Mouse (Mus musculus): ENCODE data around the gene Dnase2b. TPM values are rescaled to one million over a fixed set of nuclear protein-coding genes. Genes with fewer than 3 reads are reported as not detected.
A peak's percentile ranks its signal among the peaks of the same experiment; 100 is the strongest.

The Dnase2b gene
- polyA plus RNA-seq, 2 experiments = 0.52 to 1.4 TPM

DNA sequence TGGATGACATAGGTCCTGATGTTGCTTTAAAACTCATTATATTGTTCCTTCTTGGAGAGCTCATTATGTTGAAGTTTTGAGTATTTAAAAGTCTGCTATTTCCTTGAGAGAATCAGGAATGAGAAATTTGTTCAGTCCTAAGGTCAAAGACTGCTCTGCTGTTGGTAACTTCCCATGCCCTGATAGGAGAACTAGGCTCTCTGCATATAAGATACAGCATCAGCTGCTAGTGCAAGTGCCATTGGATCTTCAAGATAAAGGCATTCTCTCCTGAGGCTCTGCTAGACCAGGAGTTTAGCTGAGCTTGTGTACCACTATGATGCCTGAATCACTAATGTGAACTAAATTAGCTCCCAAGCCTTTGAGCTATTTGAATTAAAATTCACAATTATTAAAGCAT lies 2.5 kb upstream of the Dnase2b start:
- Histone ChIP-seq H3K27ac (no peak overlapping the region), H3K36me3 (replicated peaks; ENCODE audit: control insufficient read depth, insufficient read depth, low read depth) (no peaks in the 10 kb centered on the region), H3K27me3 (ENCODE audit: control insufficient read depth, insufficient read depth, low read length) (no peaks in the 10 kb centered on the region; the same call in 1 of the 2 replicates), H3K4me1 (replicated peaks; ENCODE audit: control insufficient read depth in 2 of 2, insufficient read depth in 2 of 2, low read length in 1 of 2) (peaks cover 4 to 8% of the 10 kb centered on the region in 2 experiments), H3K9ac (replicated peaks) (no peak overlapping the region), H3K4me2 (ENCODE audit: low read depth) (no peak overlapping the region), H3K9me3 (ENCODE audit: control insufficient read depth, low read length) (no peaks in the 10 kb centered on the region), H3K4me3 (ENCODE audit: insufficient read depth in 1 of 2, low read depth in 2 of 2, low read length in 2 of 2) (no peak overlapping the region)
- DNase-seq (ENCODE audit: low read depth in 3 of 3, low spot score in 3 of 3) (no peak), ATAC-seq (ENCODE audit: insufficient read depth) (peak; percentile 40; the same call in 1 of the 2 replicates)
- TF ChIP-seq CTCF (IDR thresholded peaks at IDR 0.05; ENCODE audit: low read depth) (no peak), EP300 (IDR thresholded peaks at IDR 0.05; ENCODE audit: low read depth) (no peak)

DNA sequence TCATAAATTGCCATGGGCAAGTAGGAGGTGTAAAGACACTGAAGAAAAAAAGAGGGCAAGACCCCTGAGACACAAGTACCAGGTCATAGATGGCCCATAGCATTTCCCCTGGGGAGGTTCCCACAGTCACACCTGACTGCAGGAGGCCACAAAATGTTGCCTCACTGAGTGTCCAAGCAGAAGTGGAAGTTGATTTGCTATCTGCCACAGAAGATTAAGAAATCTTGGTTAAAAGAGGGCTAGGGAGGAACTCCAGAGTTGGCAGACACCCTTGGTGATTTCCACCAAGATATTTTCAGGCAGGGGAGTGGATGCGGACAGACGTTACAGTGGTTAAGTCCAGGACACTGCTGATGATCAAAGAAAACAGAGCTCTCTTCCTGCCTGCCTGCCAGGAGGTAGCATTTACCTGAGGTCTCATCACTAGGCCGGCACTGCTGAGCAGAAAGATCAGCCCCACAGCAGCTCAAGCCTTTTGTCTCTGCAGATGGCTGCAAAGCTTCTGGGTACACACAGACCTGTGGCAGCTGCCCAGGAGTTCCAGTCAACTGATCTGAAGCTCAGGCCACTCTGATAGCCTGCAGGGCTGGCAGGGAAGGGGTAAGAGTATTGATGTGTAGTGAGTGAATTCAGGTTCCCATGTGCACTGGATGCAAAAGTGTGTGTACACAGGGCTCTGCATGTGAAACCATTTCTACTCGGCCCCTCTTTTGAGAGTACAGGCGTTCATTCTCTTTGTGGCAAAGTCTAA lies 1.3 kb upstream of the Dnase2b start:
- Histone ChIP-seq H3K36me3 (replicated peaks; ENCODE audit: control insufficient read depth, insufficient read depth, low read depth) (no peaks in the 10 kb centered on the region), H3K4me3 (ENCODE audit: insufficient read depth in 1 of 2, low read depth in 2 of 2, low read length in 2 of 2) (no peak overlapping the region), H3K4me1 (replicated peaks; ENCODE audit: control insufficient read depth in 2 of 2, insufficient read depth in 2 of 2, low read length in 1 of 2) (peaks cover 4 to 8% of the 10 kb centered on the region in 2 experiments), H3K4me2 (ENCODE audit: low read depth) (no peak overlapping the region), H3K9ac (replicated peaks) (no peak overlapping the region), H3K9me3 (ENCODE audit: control insufficient read depth, low read length) (no peaks in the 10 kb centered on the region), H3K27ac (no peak overlapping the region), H3K27me3 (ENCODE audit: control insufficient read depth, insufficient read depth, low read length) (no peaks in the 10 kb centered on the region; the same call in 1 of the 2 replicates)
- ATAC-seq (ENCODE audit: insufficient read depth) = no peak
- no peak for DNase-seq (ENCODE audit: low read depth in 3 of 3, low spot score in 3 of 3)
- TF ChIP-seq EP300 (IDR thresholded peaks at IDR 0.05; ENCODE audit: low read depth) = no peak
- TF ChIP-seq CTCF (IDR thresholded peaks at IDR 0.05; ENCODE audit: low read depth) = no peak
- 56% methylated on average over 5 of the region's 5 CpGs for WGBS (ENCODE audit: insufficient replicate concordance)

DNA sequence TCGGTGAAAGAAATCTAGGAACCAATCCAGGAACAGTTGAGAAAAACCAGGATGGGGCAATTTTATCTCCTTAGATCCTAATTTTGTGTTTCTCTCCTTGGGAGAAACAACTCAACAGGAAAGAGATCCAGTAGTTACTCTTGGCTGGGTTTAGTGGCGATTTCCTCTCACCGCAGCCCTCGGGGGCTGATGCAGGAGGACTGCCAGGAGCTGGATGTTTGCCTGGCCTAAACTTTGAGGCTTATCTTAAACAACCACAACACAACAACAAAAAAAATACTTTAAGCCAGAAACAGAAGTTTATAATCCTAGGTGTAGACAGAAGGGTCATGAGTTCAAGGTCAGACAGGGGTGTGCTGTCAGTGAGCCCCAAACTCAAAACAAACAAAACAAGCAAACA lies 3.6 kb downstream of the Dnase2b start:
- TF ChIP-seq EP300 (IDR thresholded peaks at IDR 0.05; ENCODE audit: low read depth) (no peak), CTCF (IDR thresholded peaks at IDR 0.05; ENCODE audit: low read depth) (no peak)
- Histone ChIP-seq H3K27me3 (ENCODE audit: control insufficient read depth, insufficient read depth, low read length) (no peaks in the 10 kb centered on the region), H3K4me3 (ENCODE audit: insufficient read depth in 1 of 2, low read depth in 2 of 2, low read length in 2 of 2) (no peak overlapping the region), H3K27ac (no peak overlapping the region), H3K4me2 (ENCODE audit: low read depth) (no peak overlapping the region), H3K36me3 (replicated peaks; ENCODE audit: control insufficient read depth, insufficient read depth, low read depth) (no peaks in the 10 kb centered on the region), H3K4me1 (replicated peaks; ENCODE audit: control insufficient read depth in 2 of 2, insufficient read depth in 2 of 2, low read length in 1 of 2) (no peaks in the 10 kb centered on the region; a peak in 1 of 4 replicates), H3K9ac (replicated peaks) (no peak overlapping the region), H3K9me3 (ENCODE audit: control insufficient read depth, low read length) (no peaks in the 10 kb centered on the region)
- DNase-seq (ENCODE audit: low read depth in 3 of 3, low spot score in 3 of 3) (no peak), ATAC-seq (ENCODE audit: insufficient read depth) (no peak)
- 54% methylated on average over 4 of the region's 4 CpGs for WGBS (ENCODE audit: insufficient replicate concordance)

DNA sequence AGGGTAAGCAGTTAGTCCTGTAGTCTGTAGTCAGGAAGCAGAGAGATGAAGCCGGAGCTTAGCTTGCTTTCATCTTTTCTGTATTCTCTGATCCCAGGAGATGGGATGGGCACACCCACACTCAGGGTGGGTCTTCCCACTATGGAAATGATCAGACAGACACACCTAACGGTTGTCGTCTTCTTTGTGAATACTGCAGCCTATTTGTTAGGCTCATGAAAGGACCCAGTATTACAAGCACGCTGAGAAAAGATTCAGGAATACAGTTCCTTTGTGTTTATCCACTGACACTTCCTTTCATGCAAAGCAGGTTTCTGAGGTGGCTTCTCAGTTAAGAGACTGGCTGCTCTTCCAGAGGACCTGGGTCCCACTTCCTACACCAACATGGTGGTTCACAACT lies 4.1 kb downstream of the Dnase2b start:
- DNase-seq (ENCODE audit: low read depth in 3 of 3, low spot score in 3 of 3) = no peak
- H3K9me3 ChIP-seq (ENCODE audit: control insufficient read depth, low read length) = no peaks in the 10 kb centered on the region
- no peak overlapping the region for H3K4me2 ChIP-seq (ENCODE audit: low read depth)
- H3K36me3 ChIP-seq (replicated peaks; ENCODE audit: control insufficient read depth, insufficient read depth, low read depth) = no peaks in the 10 kb centered on the region
- H3K27me3 ChIP-seq (ENCODE audit: control insufficient read depth, insufficient read depth, low read length) = no peaks in the 10 kb centered on the region
- WGBS (ENCODE audit: insufficient replicate concordance) = 76% methylated on average over 4 of the region's 4 CpGs
- H3K27ac ChIP-seq = no peak overlapping the region
- H3K4me1 ChIP-seq (replicated peaks; ENCODE audit: control insufficient read depth in 2 of 2, insufficient read depth in 2 of 2, low read length in 1 of 2) = no peaks in the 10 kb centered on the region; a peak in 1 of 4 replicates
- TF ChIP-seq CTCF (IDR thresholded peaks at IDR 0.05; ENCODE audit: low read depth) (no peak), EP300 (IDR thresholded peaks at IDR 0.05; ENCODE audit: low read depth) (no peak)
- H3K4me3 ChIP-seq (ENCODE audit: insufficient read depth in 1 of 2, low read depth in 2 of 2, low read length in 2 of 2) = no peak overlapping the region
- no peak for ATAC-seq (ENCODE audit: insufficient read depth)
- no peak overlapping the region for H3K9ac ChIP-seq (replicated peaks)

DNA sequence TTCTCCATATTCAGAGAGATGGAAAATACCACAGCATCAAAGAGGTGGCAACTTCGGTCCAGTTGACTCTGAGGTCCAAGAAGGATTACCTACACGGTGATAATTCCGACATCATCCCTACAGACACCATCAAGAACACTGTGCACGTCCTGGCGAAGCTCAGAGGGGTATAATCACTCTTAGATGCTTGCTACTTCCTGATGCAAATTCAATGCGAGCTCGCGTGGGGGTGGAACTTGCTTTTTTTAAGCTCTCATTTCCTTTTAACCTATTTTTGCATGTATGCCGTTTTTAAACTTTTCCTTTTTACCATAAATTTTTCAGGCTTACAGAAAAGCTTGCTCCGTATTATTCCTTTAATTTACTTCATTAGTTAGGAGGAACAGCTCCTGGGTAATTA lies 5.1 kb downstream of the Dnase2b start:
- ATAC-seq (ENCODE audit: insufficient read depth) (no peak), DNase-seq (ENCODE audit: low read depth in 3 of 3, low spot score in 3 of 3) (no peak)
- H3K36me3 ChIP-seq (replicated peaks; ENCODE audit: control insufficient read depth, insufficient read depth, low read depth) = no peaks in the 10 kb centered on the region
- H3K27me3 ChIP-seq (ENCODE audit: control insufficient read depth, insufficient read depth, low read length) = no peaks in the 10 kb centered on the region
- H3K4me1 ChIP-seq (replicated peaks; ENCODE audit: control insufficient read depth in 2 of 2, insufficient read depth in 2 of 2, low read length in 1 of 2) = no peaks in the 10 kb centered on the region; a peak in 1 of 4 replicates
- no peak overlapping the region for H3K4me2 ChIP-seq (ENCODE audit: low read depth)
- WGBS (ENCODE audit: insufficient replicate concordance) = 61% methylated on average over 10 of the region's 10 CpGs
- no peak overlapping the region for H3K27ac ChIP-seq
- H3K9me3 ChIP-seq (ENCODE audit: control insufficient read depth, low read length) = no peaks in the 10 kb centered on the region
- H3K4me3 ChIP-seq (ENCODE audit: insufficient read depth in 1 of 2, low read depth in 2 of 2, low read length in 2 of 2) = no peak overlapping the region
- no peak overlapping the region for H3K9ac ChIP-seq (replicated peaks)
- TF ChIP-seq CTCF (IDR thresholded peaks at IDR 0.05; ENCODE audit: low read depth) (no peak), EP300 (IDR thresholded peaks at IDR 0.05; ENCODE audit: low read depth) (no peak)
